Mouse (Mus musculus) MEL (cell line): ENCODE measurements around the gene Kif26b.

Source experiments
- CHD2 ChIP-seq: IDR thresholded peaks from 2 replicates; pipeline ENCODE4 v1.6.1; 2011; ENCODE audit warnings: low read length, improper control_type of control experiment
- CTCF ChIP-seq, 3 experiments: IDR thresholded peaks in 2 of 3; conservative IDR thresholded peaks in 1 of 3; 2 replicates each; pipeline ENCODE4 v1.5.1; 2011 to 2012; ENCODE audit warnings: low read length in 3 of 3, low read depth in 2 of 3, mild to moderate bottlenecking in 2 of 3, improper control_type of control experiment in 1 of 3, inconsistent platforms in 1 of 3, mixed read lengths in 1 of 3, moderate library complexity in 1 of 3; ENCODE audit not compliant: control insufficient read depth in 1 of 3, insufficient read depth in 1 of 3, poor library complexity in 1 of 3, severe bottlenecking in 1 of 3
- E2F4 ChIP-seq: IDR thresholded peaks from 2 replicates; pipeline ENCODE4 v1.6.1; 2011; ENCODE audit warnings: low read depth, low read length, improper control_type of control experiment, borderline replicate concordance
- MEF2A ChIP-seq: IDR thresholded peaks from 2 replicates; pipeline ENCODE4 v1.6.1; 2014; ENCODE audit warnings: low read depth, mild to moderate bottlenecking, inconsistent platforms, low read length, improper control_type of control experiment; ENCODE audit not compliant: poor library complexity, insufficient replicate concordance, severe bottlenecking; ENCODE audit errors: extremely low read depth
- MYB ChIP-seq: IDR thresholded peaks from 2 replicates; pipeline ENCODE4 v1.6.1; 2011; ENCODE audit warnings: mild to moderate bottlenecking, low read depth, low read length, improper control_type of control experiment
- POLR2A ChIP-seq, 2 experiments: IDR thresholded peaks; 2 replicates each; pipeline ENCODE4 v1.6.1; 2011 to 2012; ENCODE audit warnings: low read length in 2 of 2, mild to moderate bottlenecking in 2 of 2, control low read depth in 1 of 2, improper control_type of control experiment in 1 of 2, low read depth in 1 of 2, moderate library complexity in 1 of 2; ENCODE audit not compliant: control insufficient read depth in 1 of 2, insufficient read depth in 1 of 2, poor library complexity in 1 of 2
- POLR2AphosphoS5 ChIP-seq: IDR thresholded peaks from 2 replicates; pipeline ENCODE4 v1.6.1; 2012; ENCODE audit warnings: low read depth, borderline replicate concordance, mild to moderate bottlenecking, inconsistent platforms, low read length, moderate library complexity, mixed read lengths
- TBP ChIP-seq: IDR thresholded peaks from 2 replicates; pipeline ENCODE4 v1.8.0; 2011; ENCODE audit warnings: low read depth, low read length, improper control_type of control experiment
- ZMIZ1 ChIP-seq: IDR thresholded peaks from 2 replicates; pipeline ENCODE4 v1.6.1; 2012; ENCODE audit warnings: low read depth, mild to moderate bottlenecking, inconsistent platforms, low read length, improper control_type of control experiment, moderate library complexity
- ZNF384 ChIP-seq: IDR thresholded peaks from 2 replicates; pipeline ENCODE4 v1.6.1; 2012; ENCODE audit warnings: low read depth, mild to moderate bottlenecking, inconsistent platforms, low read length, improper control_type of control experiment

GRCm38 (mm10) chr1:178850569-178850968 lies 321.6 kb downstream of the Kif26b start:
- TF ChIP-seq CHD2 (no peak), E2F4 (no peak), POLR2A (IDR thresholded peaks at IDR 0.05; ENCODE audit: control insufficient read depth in 1 of 2, insufficient read depth in 1 of 2, low read depth in 1 of 2, low read length in 2 of 2, poor library complexity in 1 of 2) (no peak), CTCF (IDR thresholded peaks at IDR 0.05 in 2 of 3, conservative IDR thresholded peaks at IDR 0.05 in 1 of 3; ENCODE audit: control insufficient read depth in 1 of 3, insufficient read depth in 1 of 3, low read depth in 2 of 3, low read length in 3 of 3, poor library complexity in 1 of 3, severe bottlenecking in 1 of 3) (peak in 1 of 3 experiments; percentile 18; a peak in 1 of 6 replicates), ZMIZ1 (no peak), ZNF384 (no peak), TBP (no peak), MEF2A (no peak), MYB (no peak), POLR2AphosphoS5 (no peak)
